Mouse (Mus musculus) cerebellum, adult 2 months (tissue): ENCODE measurements at regions not wholly inside any gene's neighbourhood (a gene's known extent, or its start where the extent isn't known, plus 50 kb on each side); places are given as distances from the start of the nearest gene placed in this dataset.

Experiments
- CTCF ChIP-seq: fragments of 200-500 bp; IDR thresholded peaks from 2 replicates; pipeline ENCODE4 v1.5.1; 2011; ENCODE audit warnings: low read depth, mild to moderate bottlenecking, control low read depth, low read length, moderate library complexity, borderline replicate concordance; ENCODE audit not compliant: insufficient read depth
- POLR2A ChIP-seq: fragments of 200-500 bp; IDR thresholded peaks from 2 replicates; pipeline ENCODE4 v1.6.1; 2011; ENCODE audit warnings: low read length, control low read depth, borderline replicate concordance; ENCODE audit not compliant: insufficient read depth

GRCm38 (mm10) chr1:89003752-89004151, 66.5 kb upstream of the Sh3bp4 start:
- TF ChIP-seq POLR2A (no peak), CTCF (no peak)
